Mouse (Mus musculus): ENCODE measurements around the gene Smarcad1.
"Not testable (repeated sequence)": the region's sequence is repeated elsewhere in the genome, so short reads cannot be mapped to it uniquely, and the experiment has no call there.

Smarcad1 gene

GRCm38 (mm10) chr6:65042491-65043171, at the start of gene Smarcad1:
Gene Smarcad1 (plus strand): TSS chr6:65042583.
- peak; percentile 87 to 89 for DNase-seq (ENCODE audit: low spot score in 2 of 2)

GRCm38 (mm10) chr6:64996824-64997421, 45.5 kb upstream of the Smarcad1 start:
- no peak for DNase-seq (ENCODE audit: low spot score in 2 of 2)

GRCm38 (mm10) chr6:64997805-64998204, 44.6 kb upstream of the Smarcad1 start:
- no peak for DNase-seq (ENCODE audit: low spot score in 2 of 2)

- DNase-seq (ENCODE audit: low spot score in 2 of 2) = not testable (repeated sequence)
Observed at GRCm38 (mm10) chr6:65000757-65001156, 41.6 kb upstream of the Smarcad1 start.

- no peak for DNase-seq (ENCODE audit: low spot score in 2 of 2)
Observed at GRCm38 (mm10) chr6:65002196-65002595, 40.2 kb upstream of the Smarcad1 start.

- DNase-seq (ENCODE audit: low spot score in 2 of 2) = no peak
Observed at GRCm38 (mm10) chr6:65008836-65009235, 33.5 kb upstream of the Smarcad1 start.

- no peak for DNase-seq (ENCODE audit: low spot score in 2 of 2)
Observed at GRCm38 (mm10) chr6:65011444-65011990, 30.9 kb upstream of the Smarcad1 start.

- DNase-seq (ENCODE audit: low spot score in 2 of 2) = no peak
Observed at GRCm38 (mm10) chr6:65012142-65012541, 30.2 kb upstream of the Smarcad1 start.

GRCm38 (mm10) chr6:65017566-65017965, 24.8 kb upstream of the Smarcad1 start:
- DNase-seq (ENCODE audit: low spot score in 2 of 2) = no peak

- not testable (repeated sequence) for DNase-seq (ENCODE audit: low spot score in 2 of 2)
Observed at GRCm38 (mm10) chr6:65018966-65019365, 23.4 kb upstream of the Smarcad1 start.

- no peak for DNase-seq (ENCODE audit: low spot score in 2 of 2)
Observed at GRCm38 (mm10) chr6:65021883-65022282, 20.5 kb upstream of the Smarcad1 start.

- DNase-seq (ENCODE audit: low spot score in 2 of 2) = no peak
Observed at GRCm38 (mm10) chr6:65023053-65023452, 19.3 kb upstream of the Smarcad1 start.

- DNase-seq (ENCODE audit: low spot score in 2 of 2) = no peak
Observed at GRCm38 (mm10) chr6:65024668-65025067, 17.7 kb upstream of the Smarcad1 start.

GRCm38 (mm10) chr6:65025130-65025529, 17.3 kb upstream of the Smarcad1 start:
- no peak for DNase-seq (ENCODE audit: low spot score in 2 of 2)

GRCm38 (mm10) chr6:65034661-65035060, 7.7 kb upstream of the Smarcad1 start:
- no peak for DNase-seq (ENCODE audit: low spot score in 2 of 2)

GRCm38 (mm10) chr6:65035469-65035868, 6.9 kb upstream of the Smarcad1 start:
- no peak for DNase-seq (ENCODE audit: low spot score in 2 of 2)

GRCm38 (mm10) chr6:65041932-65042331, 451 bp upstream of the Smarcad1 start:
- DNase-seq (ENCODE audit: low spot score in 2 of 2) = no peak

GRCm38 (mm10) chr6:65043241-65043640, 858 bp downstream of the Smarcad1 start:
- DNase-seq (ENCODE audit: low spot score in 2 of 2) = no peak

- peak in 1 of 2 experiments; percentile 12 for DNase-seq (ENCODE audit: low spot score in 2 of 2)
Observed at GRCm38 (mm10) chr6:65049100-65049499, 6.7 kb downstream of the Smarcad1 start.

GRCm38 (mm10) chr6:65056620-65057019, 14.2 kb downstream of the Smarcad1 start:
- no peak for DNase-seq (ENCODE audit: low spot score in 2 of 2)

- not testable (repeated sequence) for DNase-seq (ENCODE audit: low spot score in 2 of 2)
Observed at GRCm38 (mm10) chr6:65057137-65057536, 14.8 kb downstream of the Smarcad1 start.

- DNase-seq (ENCODE audit: low spot score in 2 of 2) = no peak
Observed at GRCm38 (mm10) chr6:65061049-65061448, 18.7 kb downstream of the Smarcad1 start.

GRCm38 (mm10) chr6:65075201-65075600, 32.8 kb downstream of the Smarcad1 start:
- DNase-seq (ENCODE audit: low spot score in 2 of 2) = no peak
